Mouse (Mus musculus) kidney, adult 9 months (tissue): Measurements from ENCODE around the gene Exoc4.

Source experiments
- DNase-seq: peaks from one replicate; pipeline ENCODE4 v3.0.0; 2022

The Exoc4 gene

GRCm38 (mm10) chr6:33310486-33310885 lies 61.6 kb downstream of the Exoc4 start:
- no peak for DNase-seq

GRCm38 (mm10) chr6:33322849-33323248 lies 74.0 kb downstream of the Exoc4 start:
- no peak for DNase-seq

- DNase-seq, result no peak
Observed at GRCm38 (mm10) chr6:33323386-33323785, 74.5 kb downstream of the Exoc4 start.

- DNase-seq, result no peak
Observed at GRCm38 (mm10) chr6:33328326-33328725, 79.4 kb downstream of the Exoc4 start.

DNA sequence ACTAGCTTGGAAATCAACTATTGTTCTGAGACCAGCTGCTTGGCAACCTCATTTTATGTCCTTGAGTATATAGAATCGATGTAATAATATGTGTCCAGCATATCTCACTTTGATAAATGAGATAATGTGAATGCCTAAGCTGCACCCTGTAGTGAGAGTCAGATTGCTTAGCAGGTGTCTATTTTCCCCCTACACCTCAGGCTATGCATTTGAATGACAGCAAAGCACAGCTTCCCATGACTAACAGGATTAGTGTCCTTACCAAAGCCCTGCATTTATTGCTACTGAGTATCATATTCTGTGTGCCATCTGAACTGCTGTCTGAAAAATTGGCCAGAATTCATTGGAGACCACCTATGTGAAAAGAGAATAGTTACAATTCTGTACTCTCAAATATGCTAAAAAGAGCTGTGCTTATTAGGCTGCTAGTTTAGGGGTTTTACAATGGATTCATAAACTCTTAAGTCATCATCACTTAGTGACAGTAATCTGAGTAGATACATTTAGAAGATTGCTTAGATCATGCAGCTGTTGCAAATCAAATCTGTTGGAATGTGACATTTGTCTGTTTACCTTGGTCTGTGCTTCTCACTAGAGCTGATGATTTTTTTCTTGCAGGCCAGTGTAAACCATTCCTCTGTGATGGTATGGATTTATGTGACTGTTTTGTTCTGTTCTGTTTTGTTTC lies 98.3 kb downstream of the Exoc4 start:
- DNase-seq, result no peak

- DNase-seq, result no peak
Observed at GRCm38 (mm10) chr6:33361613-33362012, 112.7 kb downstream of the Exoc4 start.

- DNase-seq, result peak; percentile 65
Observed at GRCm38 (mm10) chr6:33380517-33380916, 131.6 kb downstream of the Exoc4 start.

GRCm38 (mm10) chr6:33382176-33382575 lies 133.3 kb downstream of the Exoc4 start:
- DNase-seq, result no peak

DNA sequence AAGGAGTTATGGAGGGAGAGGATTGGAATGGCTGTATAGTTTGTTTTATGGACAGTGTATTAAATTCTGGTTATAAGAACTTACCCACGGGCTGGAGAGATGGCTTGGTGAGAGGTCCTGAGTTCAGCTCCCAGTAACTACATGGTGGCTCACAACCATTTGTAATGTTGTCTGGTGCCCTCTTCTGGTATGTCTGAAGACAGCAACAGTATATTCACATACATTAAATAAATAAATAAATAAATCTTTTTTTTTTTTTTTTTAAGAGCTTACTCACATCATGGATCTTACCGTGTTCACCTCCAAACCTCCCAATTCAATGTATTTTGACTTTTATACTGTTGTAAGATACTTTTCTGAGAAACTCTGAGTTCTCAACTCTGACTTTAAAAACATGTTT lies 143.1 kb downstream of the Exoc4 start:
- no peak for DNase-seq

- no peak for DNase-seq
Observed at GRCm38 (mm10) chr6:33399491-33399890, 150.6 kb downstream of the Exoc4 start.

GRCm38 (mm10) chr6:33401161-33401560 lies 152.3 kb downstream of the Exoc4 start:
- no peak for DNase-seq

GRCm38 (mm10) chr6:33405562-33406275 lies 156.8 kb downstream of the Exoc4 start:
- no peak for DNase-seq

- no peak for DNase-seq
Observed at GRCm38 (mm10) chr6:33409586-33409985, 160.7 kb downstream of the Exoc4 start.

GRCm38 (mm10) chr6:33425007-33425406 lies 176.1 kb downstream of the Exoc4 start:
- DNase-seq, result no peak

GRCm38 (mm10) chr6:33431207-33431787 lies 182.4 kb downstream of the Exoc4 start:
- DNase-seq, result no peak

- no peak for DNase-seq
Observed at GRCm38 (mm10) chr6:33440508-33440907, 191.6 kb downstream of the Exoc4 start.

DNA sequence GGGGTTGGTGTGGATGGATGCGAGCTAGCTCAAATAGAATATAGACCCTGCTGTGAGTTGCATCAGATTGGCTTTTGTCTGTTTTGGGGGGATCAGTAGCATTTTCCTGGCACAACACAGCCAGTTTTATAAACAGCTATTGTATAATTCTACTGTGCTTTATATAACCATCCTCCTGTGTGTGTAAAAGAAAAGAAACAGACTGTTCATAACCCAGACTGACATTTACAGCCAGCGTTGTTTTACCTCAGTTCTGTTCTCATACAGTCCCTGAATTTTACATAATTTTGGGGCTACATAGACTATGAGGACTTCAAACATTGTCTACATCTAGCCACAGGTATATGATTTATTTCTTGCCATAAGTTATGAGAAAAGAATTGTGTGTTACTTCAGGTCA lies 204.9 kb downstream of the Exoc4 start:
- DNase-seq, result no peak

- no peak for DNase-seq
Observed at GRCm38 (mm10) chr6:33454354-33454753, 205.5 kb downstream of the Exoc4 start.

GRCm38 (mm10) chr6:33455238-33455637 lies 206.4 kb downstream of the Exoc4 start:
- DNase-seq, result no peak

DNA sequence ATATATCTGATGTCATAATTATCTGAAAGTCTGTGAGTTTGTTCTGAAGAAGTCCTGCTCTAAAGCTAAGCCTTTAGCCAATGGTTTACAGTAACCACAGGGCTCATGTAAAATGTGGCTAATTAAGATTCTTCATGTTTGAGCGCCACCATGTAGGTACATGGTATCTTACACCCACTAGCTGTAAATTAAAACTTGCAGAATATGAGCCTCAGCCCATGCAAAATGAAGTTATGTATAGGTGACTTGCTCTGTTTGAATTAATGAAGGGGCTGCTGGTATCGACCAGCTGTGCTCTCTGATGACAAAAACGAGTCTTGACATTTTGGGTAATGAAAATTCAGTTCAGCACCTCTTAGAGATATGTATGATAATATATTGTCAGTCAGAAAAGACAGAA lies 216.0 kb downstream of the Exoc4 start:
- no peak for DNase-seq

DNA sequence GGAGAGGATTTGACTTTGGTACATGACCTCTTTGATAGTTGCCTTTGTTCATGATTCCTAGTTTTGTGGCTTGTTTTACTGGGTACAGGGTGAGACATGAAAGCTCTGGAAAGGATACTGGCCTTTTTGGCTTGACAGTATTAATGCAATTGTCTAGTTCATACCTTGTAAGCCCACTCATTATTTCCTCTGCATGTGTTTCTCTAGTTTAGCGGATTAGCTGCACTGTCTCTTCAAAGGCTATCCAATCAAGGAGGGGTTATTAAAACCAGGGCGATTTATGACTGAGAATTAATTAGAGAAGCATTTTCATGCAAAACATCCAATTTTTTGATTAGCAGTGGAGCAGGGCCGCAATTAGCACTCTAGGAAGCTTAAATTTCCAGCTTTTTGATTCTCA lies 216.5 kb downstream of the Exoc4 start:
- no peak for DNase-seq

DNA sequence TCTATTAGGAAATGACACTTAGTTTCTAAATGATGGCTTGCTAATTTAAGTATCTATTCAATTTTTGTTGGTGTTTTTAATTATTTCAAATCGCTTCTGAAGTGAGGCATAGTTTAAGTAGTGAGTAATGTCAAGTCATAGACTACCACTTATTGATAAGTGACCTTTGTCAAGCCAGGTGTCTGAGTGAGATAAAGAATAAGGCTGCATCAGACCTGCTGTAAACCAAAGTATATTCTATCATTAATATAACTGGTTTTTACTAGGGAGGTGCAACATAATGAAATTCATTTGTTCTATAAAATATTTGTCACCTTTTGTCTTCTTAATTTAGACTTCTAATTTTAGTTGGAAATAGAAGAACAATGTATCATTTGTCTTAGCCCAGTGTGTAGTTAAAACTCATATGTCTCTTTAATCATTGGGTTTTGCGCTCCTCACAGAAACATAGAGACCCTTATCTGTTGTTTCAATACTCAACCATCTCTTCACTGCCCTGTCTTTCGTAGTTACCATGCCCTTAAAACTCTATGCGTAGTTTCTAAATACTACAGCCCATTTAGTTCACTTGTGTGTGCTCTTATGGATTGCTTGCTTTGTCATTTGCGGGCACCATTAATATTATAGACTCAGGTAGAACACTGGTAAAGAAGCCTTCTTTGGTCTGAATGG lies 217.4 kb downstream of the Exoc4 start:
- no peak for DNase-seq

DNA sequence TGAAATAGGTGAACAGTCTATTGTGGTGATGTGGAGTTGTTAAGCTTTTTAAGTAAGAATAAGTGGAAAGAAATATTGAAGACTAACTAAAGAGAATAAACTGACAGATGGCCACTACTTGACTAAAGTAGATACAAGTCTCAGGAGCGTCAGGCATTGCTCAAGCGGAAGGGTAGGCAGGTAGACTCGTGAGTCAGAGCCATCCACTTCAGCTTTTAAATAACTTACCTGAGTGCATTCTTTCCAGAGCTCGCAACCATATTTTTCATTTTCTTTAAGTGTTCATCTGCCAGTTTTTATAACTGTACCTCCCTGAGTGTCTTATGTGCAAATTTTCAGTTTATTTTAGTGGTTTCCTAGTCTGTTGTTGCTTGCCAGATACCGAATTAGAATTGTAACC lies 219.6 kb downstream of the Exoc4 start:
- no peak for DNase-seq

DNA sequence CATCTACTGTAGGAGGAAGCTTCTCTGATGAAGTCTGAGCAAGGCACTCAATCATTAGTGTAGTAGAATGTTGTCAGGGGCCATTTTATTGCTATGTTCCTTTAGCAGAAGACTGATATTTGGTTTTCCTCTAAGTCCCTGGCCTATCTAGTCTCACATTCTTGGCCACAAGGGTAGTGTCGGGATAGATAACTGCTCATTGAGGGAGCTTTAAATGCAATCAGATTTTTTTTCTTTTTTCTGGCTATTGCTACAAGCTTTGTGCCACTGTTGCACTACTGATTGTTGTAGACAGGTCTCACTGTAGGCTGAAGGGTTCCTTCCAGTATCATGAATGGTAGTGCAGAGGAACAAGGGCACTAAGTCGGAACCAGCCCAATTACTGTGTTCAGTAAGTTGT lies 227.2 kb downstream of the Exoc4 start:
- DNase-seq, result no peak
